Mouse (Mus musculus) C2C12 (cell line): ENCODE measurements around the gene Prkab1.

Experiments used
- CTCF ChIP-seq: IDR thresholded peaks from one replicate; pipeline ENCODE4 v1.5.1; 2011; ENCODE audit not compliant: control insufficient read depth, insufficient read depth, insufficient read length
- USF1 ChIP-seq: IDR thresholded peaks from one replicate; pipeline ENCODE4 v1.6.1; 2011; ENCODE audit warnings: low read depth, mild to moderate bottlenecking, control low read depth, moderate library complexity

DNA sequence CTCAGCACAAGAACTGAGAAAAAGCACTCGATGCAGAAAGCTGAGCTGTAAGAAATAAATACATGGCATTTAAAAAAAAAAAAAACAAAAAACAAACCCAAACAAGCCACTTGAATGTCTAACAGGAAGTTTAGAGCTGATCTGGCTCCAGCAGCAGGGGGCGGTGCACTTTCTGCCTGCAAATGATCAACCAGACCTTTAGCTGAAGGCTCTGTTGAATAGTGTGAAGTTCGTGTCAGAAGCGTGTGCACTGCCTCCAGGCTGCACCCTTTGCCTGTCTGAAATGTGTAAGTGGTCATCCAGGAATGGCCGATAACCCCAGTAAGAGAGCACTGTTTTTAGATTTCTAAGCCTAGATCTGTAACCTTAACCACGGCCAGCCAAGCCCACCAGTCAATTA lies 5.5 kb downstream of the Prkab1 start:
- TF ChIP-seq CTCF (no peak), USF1 (no peak)
